Mouse (Mus musculus) CD4-positive, CD25-positive, alpha-beta regulatory T cell, adult 2 months (primary cell): ENCODE data around the gene Gm16430.
"Not testable (repeated sequence)": the region's sequence is repeated elsewhere in the genome, so short reads cannot be mapped to it uniquely, and the experiment has no call there.

ENCODE experiments used
- DNase-seq: peaks from one replicate; pipeline ENCODE4 v3.0.0-alpha.2; 2012; ENCODE audit warnings: low read depth, low spot score

Gene Gm16430

GRCm38 (mm10) chrX:54621911-54622310, at the start of gene Gm16430:
Gm16430 (plus strand) TSS chrX:54622211.
- not testable (repeated sequence) for DNase-seq
